Mouse (Mus musculus) midbrain, embryonic 11.5 days (tissue): ENCODE measurements at regions not wholly inside any gene's neighbourhood (a gene's known extent, or its start where the extent isn't known, plus 50 kb on each side); places are given as distances from the start of the nearest gene placed in this dataset.

Experiments used
- ATAC-seq: fragments of 200-750 bp; cut with Nextera tagmentation; 2 replicates; pipeline ENCODE4 v1.8.0; 2017; ENCODE audit warnings: moderate TSS enrichment, moderate library complexity; ENCODE audit not compliant: low FRiP score
- DNase-seq: peaks from one replicate; pipeline ENCODE4 v3.0.0; 2015; ENCODE audit warnings: low spot score; ENCODE audit errors: missing footprints
- H3K27ac ChIP-seq: fragments of 300-500 bp; sonication (generic); 2 replicates; pipeline ENCODE4 v1.5.1; 2014; ENCODE audit warnings: low read depth, low read length
- H3K27me3 ChIP-seq: fragments of 300-500 bp; sonication (generic); 2 replicates; pipeline ENCODE4 v1.6.1; 2014; ENCODE audit warnings: mild to moderate bottlenecking, low read length, moderate library complexity, mixed read lengths; ENCODE audit not compliant: control insufficient read depth, insufficient read depth
- H3K36me3 ChIP-seq: fragments of 300-500 bp; sonication (generic); 2 replicates; pipeline ENCODE4 v1.6.1; 2014; ENCODE audit warnings: mild to moderate bottlenecking, low read length, moderate library complexity, mixed read lengths; ENCODE audit not compliant: control insufficient read depth, insufficient read depth
- H3K4me1 ChIP-seq: fragments of 300-500 bp; sonication (generic); 2 replicates; pipeline ENCODE4 v1.6.1; 2014; ENCODE audit warnings: low read length; ENCODE audit not compliant: control insufficient read depth, insufficient read depth
- H3K4me2 ChIP-seq: fragments of 300-500 bp; sonication (generic); 2 replicates; pipeline ENCODE4 v1.6.1; 2014; ENCODE audit warnings: mild to moderate bottlenecking, moderate library complexity
- H3K4me3 ChIP-seq: fragments of 300-500 bp; sonication (generic); 2 replicates; pipeline ENCODE4 v1.5.1; 2014; ENCODE audit warnings: low read depth, low read length
- H3K9ac ChIP-seq: fragments of 300-500 bp; sonication (generic); 2 replicates; pipeline ENCODE4 v1.6.1; 2014; ENCODE audit warnings: low read length
- H3K9me3 ChIP-seq: fragments of 300-500 bp; sonication (generic); 2 replicates; pipeline ENCODE4 v1.6.1; 2016; ENCODE audit warnings: low read length; ENCODE audit not compliant: control insufficient read depth
- whole genome bisulfite sequencing: fragments of 180-500 bp; shearing (Covaris S2); extraction: QIAGEN DNeasy Blood & Tissue Kit; methylation state at CpG from one replicate; pipeline ENCODE4 v1.1.7; 2014; 5-methylcytosine and 5-hydroxymethylcytosine counted together

DNA sequence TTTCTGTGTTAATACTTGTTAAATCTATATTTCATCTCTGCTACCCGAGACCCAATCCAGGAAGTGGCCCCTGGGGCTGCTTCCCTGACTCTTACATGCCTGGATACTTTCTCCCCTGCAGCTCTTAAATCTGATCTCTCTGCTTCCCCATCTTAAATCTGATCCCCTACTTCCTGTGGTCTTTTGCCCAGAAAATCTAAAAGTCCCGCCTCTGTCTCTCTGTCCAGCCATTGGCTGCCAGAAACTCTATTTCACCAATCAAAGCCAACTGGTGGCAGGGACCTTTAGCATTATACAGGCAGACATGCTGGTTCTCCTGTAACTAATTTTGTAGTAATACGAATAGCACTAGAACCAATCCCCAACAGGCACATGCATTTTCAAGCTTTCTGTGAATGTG is 59.0 kb upstream of the Ccdc91 start:
- ATAC-seq = no peak
- H3K9ac ChIP-seq = no peak overlapping the region
- no peaks in the 10 kb centered on the region for H3K4me1 ChIP-seq
- no peaks in the 10 kb centered on the region for H3K27me3 ChIP-seq
- H3K27ac ChIP-seq = no peak overlapping the region
- no peak for DNase-seq
- no peaks in the 10 kb centered on the region for H3K9me3 ChIP-seq
- H3K4me3 ChIP-seq = no peak overlapping the region
- H3K36me3 ChIP-seq = no peaks in the 10 kb centered on the region
- H3K4me2 ChIP-seq = no peak overlapping the region
- WGBS = 87% methylated on average over 3 of the region's 3 CpGs

- ATAC-seq = no peak
- Histone ChIP-seq H3K27ac (no peak overlapping the region), H3K9ac (no peak overlapping the region), H3K27me3 (no peaks in the 10 kb centered on the region), H3K4me3 (no peak overlapping the region), H3K4me2 (no peak overlapping the region), H3K4me1 (no peaks in the 10 kb centered on the region), H3K9me3 (no peaks in the 10 kb centered on the region), H3K36me3 (no peaks in the 10 kb centered on the region)
- DNase-seq = no peak
- WGBS = 88% methylated on average over 3 of the region's 3 CpGs
These were observed 61.9 kb upstream of the Ccdc91 start for GRCm38 (mm10) chr6:147413713-147414112.

DNA sequence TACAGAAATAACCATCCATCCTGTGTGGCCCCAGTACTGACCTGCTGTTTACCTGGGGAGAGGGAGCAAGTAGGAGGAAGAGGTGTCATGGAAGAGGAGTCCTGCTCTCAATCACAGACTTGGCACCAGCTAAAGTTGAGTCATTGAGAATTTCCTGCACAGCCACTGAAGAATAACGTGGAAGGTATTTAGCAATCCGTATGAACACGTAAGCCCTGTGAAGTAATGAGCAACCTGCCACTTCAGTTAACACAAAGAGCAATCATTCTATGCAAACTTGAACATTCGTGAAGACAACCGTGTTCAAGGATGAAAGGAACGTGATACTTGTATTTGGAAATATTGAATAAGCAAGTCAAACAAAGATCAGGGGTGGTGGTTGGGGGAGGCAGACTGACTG is 77.6 kb upstream of the Ccdc91 start:
- 88% methylated on average over 6 of the region's 6 CpGs for WGBS
- Histone ChIP-seq H3K9ac (no peak overlapping the region), H3K4me1 (no peaks in the 10 kb centered on the region), H3K4me3 (no peak overlapping the region), H3K27me3 (no peaks in the 10 kb centered on the region), H3K9me3 (no peaks in the 10 kb centered on the region), H3K4me2 (no peak overlapping the region), H3K27ac (no peak overlapping the region), H3K36me3 (no peaks in the 10 kb centered on the region)
- DNase-seq (no peak), ATAC-seq (no peak)

DNA sequence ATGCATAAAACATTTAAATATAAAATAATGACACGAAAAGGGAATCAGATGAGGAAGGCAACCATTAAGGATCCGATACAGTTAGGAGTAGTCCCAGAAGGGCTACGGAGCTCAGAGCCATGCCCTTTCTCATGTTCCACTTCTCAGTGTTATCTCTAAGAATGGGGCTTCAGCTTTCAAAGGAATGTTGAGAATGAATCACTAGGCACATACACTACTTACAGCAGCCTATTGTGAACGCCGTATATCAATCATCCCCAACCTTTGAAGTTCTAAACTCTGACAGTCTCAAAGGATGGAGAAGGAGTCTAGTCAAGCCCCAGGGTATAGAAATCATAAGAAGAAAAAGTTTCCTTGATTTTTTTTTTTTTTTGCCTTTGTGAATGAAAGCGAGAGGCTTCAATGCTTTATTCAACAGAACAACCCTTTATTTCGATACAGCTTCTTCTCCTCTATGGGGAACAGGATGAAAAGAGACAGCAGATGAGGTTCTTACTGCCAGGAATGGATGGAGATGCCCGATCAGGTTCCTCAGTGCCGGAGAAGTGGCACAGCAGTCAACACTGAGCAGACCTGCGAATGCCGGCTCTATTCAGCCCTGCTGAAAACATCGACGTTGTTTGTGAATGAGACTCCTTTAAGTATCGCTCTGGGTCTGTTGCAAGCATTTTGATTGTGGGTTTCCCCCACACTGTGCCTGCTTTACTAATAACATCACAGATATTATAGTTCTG is 84.0 kb upstream of the Ccdc91 start:
- Histone ChIP-seq H3K27me3 (no peaks in the 10 kb centered on the region), H3K27ac (no peak overlapping the region)
- WGBS = 64% methylated on average over 14 of the region's 14 CpGs

DNA sequence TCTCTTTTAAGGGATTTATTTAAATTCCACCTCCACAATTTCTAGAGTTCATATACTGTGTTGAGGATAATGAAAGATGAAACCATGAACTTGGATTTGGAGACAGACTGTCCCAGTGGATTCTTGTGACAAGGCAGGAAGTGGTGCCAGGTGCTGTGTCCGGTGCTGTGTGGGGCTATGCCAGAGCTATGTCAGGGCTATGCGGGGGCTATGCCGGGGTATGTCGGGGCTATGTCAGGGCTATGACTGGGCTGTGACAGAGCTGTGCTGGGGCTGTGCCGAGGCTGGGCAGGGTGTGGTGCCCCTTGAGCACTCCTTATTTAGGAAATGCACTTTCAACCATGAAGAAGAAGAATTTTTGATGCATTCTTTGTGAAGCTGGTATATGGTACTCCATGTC is 85.1 kb upstream of the Ccdc91 start:
- Histone ChIP-seq H3K4me3 (no peak overlapping the region), H3K9ac (no peak overlapping the region), H3K9me3 (no peaks in the 10 kb centered on the region), H3K27ac (no peak overlapping the region), H3K4me1 (no peaks in the 10 kb centered on the region; the same call in 1 of the 2 replicates), H3K27me3 (no peaks in the 10 kb centered on the region), H3K4me2 (no peak overlapping the region), H3K36me3 (no peaks in the 10 kb centered on the region)
- ATAC-seq (0 out of 2 replicates have a peak, but pooled peaks have one; percentile 50), DNase-seq (no peak)
- 88% methylated on average over 5 of the region's 5 CpGs for WGBS

More for the DNA sequence above, 84.0 kb upstream of the Ccdc91 start:
- Histone ChIP-seq H3K36me3 (no peaks in the 10 kb centered on the region), H3K4me2 (no peak overlapping the region), H3K4me3 (no peak overlapping the region), H3K4me1 (no peaks in the 10 kb centered on the region; the same call in 1 of the 2 replicates), H3K9me3 (no peaks in the 10 kb centered on the region), H3K9ac (no peak overlapping the region)
- DNase-seq (no peak), ATAC-seq (no peak)

GRCm38 (mm10) chr6:147388727-147389126 is 86.9 kb upstream of the Ccdc91 start:
- H3K27ac ChIP-seq = no peak overlapping the region
- H3K4me1 ChIP-seq = no peaks in the 10 kb centered on the region; the same call in 1 of the 2 replicates
- no peaks in the 10 kb centered on the region for H3K36me3 ChIP-seq
- no peak overlapping the region for H3K4me3 ChIP-seq
- no peak overlapping the region for H3K9ac ChIP-seq
- no peak for ATAC-seq
- no peak for DNase-seq
- H3K4me2 ChIP-seq = no peak overlapping the region
- 15% methylated on average over 2 of the region's 2 CpGs for WGBS
- no peaks in the 10 kb centered on the region for H3K27me3 ChIP-seq
- no peaks in the 10 kb centered on the region for H3K9me3 ChIP-seq

DNA sequence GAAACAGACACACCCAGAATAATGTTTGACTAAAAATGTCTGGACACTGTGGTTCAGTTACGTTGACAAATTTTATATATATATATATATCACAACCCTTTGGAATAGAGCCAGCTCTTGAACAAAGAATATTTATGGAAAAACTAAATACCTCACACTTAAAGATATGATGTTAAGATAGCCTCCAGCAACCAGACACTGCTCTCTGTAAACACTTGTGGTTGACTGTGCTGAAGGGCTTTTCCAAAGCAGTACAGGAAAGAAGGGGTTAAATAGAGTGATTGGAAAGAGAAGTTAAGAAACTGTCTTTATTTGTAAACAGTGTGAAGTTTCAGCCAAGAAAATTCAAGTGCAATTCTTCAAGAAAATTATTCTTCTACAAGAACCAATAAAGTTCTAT is 90.0 kb upstream of the Ccdc91 start:
- Histone ChIP-seq H3K4me3 (no peak overlapping the region), H3K4me2 (no peak overlapping the region), H3K36me3 (no peaks in the 10 kb centered on the region), H3K9ac (no peak overlapping the region), H3K27ac (no peak overlapping the region), H3K27me3 (no peaks in the 10 kb centered on the region), H3K4me1 (no peaks in the 10 kb centered on the region; the same call in 1 of the 2 replicates), H3K9me3 (no peaks in the 10 kb centered on the region)
- WGBS = 90% methylated on average over 1 of the region's 1 CpGs
- no peak for ATAC-seq
- no peak for DNase-seq

DNA sequence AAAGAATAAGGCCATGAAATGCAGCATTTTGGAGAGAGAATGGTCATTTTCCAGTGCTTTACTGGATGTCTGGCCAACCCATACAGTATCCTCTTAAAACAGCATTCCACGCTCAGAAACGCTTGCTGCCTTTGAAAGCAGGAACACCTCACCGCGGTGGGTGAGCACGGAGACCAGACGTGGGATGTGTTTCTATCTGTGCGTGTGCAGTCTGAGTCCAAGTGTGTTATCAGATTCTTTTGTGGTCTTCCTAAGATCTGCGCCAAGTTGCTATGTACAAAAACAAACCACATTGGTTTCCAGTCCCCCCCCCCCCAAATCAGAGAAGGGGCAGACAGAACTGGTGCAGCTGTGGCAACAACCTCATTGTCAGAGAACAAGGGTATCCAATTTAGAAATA is 95.1 kb upstream of the Ccdc91 start:
- Histone ChIP-seq H3K4me1 (no peaks in the 10 kb centered on the region), H3K9ac (no peak overlapping the region), H3K27ac (no peak overlapping the region), H3K4me3 (no peak overlapping the region), H3K36me3 (no peaks in the 10 kb centered on the region), H3K27me3 (no peaks in the 10 kb centered on the region), H3K4me2 (no peak overlapping the region), H3K9me3 (no peaks in the 10 kb centered on the region)
- 83% methylated on average over 8 of the region's 8 CpGs for WGBS
- ATAC-seq (no peak), DNase-seq (no peak)

DNA sequence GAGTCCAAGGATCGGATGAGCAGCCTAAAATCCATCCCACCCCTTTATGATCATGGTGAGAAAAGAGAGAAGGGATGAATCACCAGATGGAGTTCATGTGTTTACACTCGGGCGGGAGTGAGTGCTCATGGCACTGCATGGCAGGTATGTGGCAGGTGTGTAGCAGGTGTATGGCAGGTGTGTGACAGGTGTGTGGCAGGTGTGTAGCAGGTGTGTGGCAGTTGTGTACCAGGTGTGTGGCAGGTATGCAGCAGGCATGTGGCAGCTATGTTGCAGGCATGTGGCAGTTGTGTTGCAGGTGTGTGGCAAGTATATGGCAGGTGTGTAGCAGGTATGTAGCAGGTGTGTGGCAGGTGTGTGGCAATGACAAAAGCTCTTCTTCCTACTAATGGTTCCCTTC is 97.9 kb upstream of the Ccdc91 start:
- H3K4me3 ChIP-seq = no peak overlapping the region
- no peaks in the 10 kb centered on the region for H3K36me3 ChIP-seq
- H3K4me2 ChIP-seq = no peak overlapping the region
- H3K27me3 ChIP-seq = no peaks in the 10 kb centered on the region
- no peak overlapping the region for H3K27ac ChIP-seq
- WGBS = 94% methylated on average over 3 of the region's 3 CpGs
- DNase-seq (no peak), ATAC-seq (no peak)
- no peaks in the 10 kb centered on the region for H3K4me1 ChIP-seq
- H3K9me3 ChIP-seq = no peaks in the 10 kb centered on the region
- no peak overlapping the region for H3K9ac ChIP-seq
